Mouse (Mus musculus): ENCODE measurements around the gene Eea1. TPM values are rescaled to one million over a fixed set of nuclear protein-coding genes. Genes with fewer than 3 reads are reported as not detected.

Eea1 gene
- 2.1 and 2.4 TPM in 2 replicates for polyA plus RNA-seq (2012; rRNA removed)

DNA sequence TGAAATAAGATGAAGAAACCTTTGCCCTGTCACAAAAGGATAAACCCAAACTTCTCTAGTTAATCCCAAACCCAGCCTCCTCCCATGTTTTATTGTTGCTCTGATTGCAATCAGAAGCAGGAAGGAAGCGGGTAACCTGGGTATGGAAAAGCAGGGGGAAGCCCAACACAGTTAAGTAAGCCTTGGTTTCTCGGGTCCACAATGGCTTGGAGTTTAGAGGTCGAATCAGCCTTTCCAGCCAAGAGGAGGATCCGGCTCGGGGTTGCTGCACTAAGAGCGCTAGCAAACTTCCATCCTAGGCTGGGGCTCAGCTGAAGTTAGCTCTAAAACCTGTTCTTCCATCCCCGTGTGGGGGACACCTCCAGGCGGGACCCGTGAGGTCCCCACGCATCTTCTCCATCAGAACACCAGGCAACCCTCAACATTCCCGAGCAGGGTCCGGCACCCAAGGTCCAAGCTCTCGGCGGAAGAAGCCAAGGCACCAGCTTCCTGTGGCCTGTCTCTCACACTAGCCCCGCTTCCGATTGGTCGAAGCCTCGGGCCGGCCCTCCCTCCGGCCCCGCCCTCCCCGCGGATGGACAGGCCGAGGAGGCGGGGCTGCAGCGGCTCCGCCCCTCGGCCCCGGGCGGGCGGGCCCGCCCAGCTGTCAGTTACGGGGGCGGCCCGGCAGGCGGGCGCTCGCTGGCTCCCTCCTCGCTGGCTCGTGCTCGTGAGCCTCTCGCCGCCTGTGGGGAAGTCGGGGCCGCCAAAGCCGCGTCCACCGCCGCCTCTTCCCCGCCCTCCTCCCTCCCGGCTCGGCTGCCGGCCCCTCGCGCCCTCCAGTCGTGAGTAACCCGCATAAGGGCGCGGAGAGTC, at the start of gene Eea1:
Eea1 (plus strand) TSS at position 605 of the 855 bp plus-strand sequence.
- Histone ChIP-seq H3K4me3 (ENCODE audit: extremely low read depth, insufficient read depth, insufficient read length) (peak within 1 kb of the TSS; percentile 70), H3K27ac (ENCODE audit: insufficient read depth, low read length) (peak within 1 kb of the TSS; percentile 68), H3K27me3 (ENCODE audit: control insufficient read depth, insufficient read depth, low read length) (no peaks in the 10 kb centered on the region; the same call in 1 of the 2 replicates), H3K36me3 (ENCODE audit: control insufficient read depth, insufficient read depth, low read length) (no peaks in the 10 kb centered on the region), H3K4me1 (ENCODE audit: control insufficient read depth, insufficient read depth, insufficient read length) (peaks cover 2% of the 10 kb centered on the region; the same call in 1 of the 2 replicates)
- DNase-seq (ENCODE audit: low read depth in 1 of 2, low spot score in 2 of 2), result peak; percentile 68 to 85
- peak; percentile 42 for TF ChIP-seq POLR2A (IDR thresholded peaks at IDR 0.05; ENCODE audit: low read depth, low read length)
- TF ChIP-seq CTCF (IDR thresholded peaks at IDR 0.05; ENCODE audit: extremely low read depth, insufficient read depth, insufficient read length, insufficient replicate concordance), result no peak
- 2% methylated on average over 59 of the region's 59 CpGs for WGBS

GRCm38 (mm10) chr10:95891214-95891960, 49.1 kb upstream of the Eea1 start:
- Histone ChIP-seq H3K4me3 (ENCODE audit: extremely low read depth, insufficient read depth, insufficient read length) (no peak overlapping the region), H3K4me1 (ENCODE audit: control insufficient read depth, insufficient read depth, insufficient read length) (no peaks in the 10 kb centered on the region), H3K27ac (ENCODE audit: insufficient read depth, low read length) (no peak overlapping the region), H3K27me3 (ENCODE audit: control insufficient read depth, insufficient read depth, low read length) (no peaks in the 10 kb centered on the region), H3K36me3 (ENCODE audit: control insufficient read depth, insufficient read depth, low read length) (no peaks in the 10 kb centered on the region)
- WGBS, result 81% methylated on average over 7 of the region's 7 CpGs
- TF ChIP-seq CTCF (IDR thresholded peaks at IDR 0.05; ENCODE audit: extremely low read depth, insufficient read depth, insufficient read length, insufficient replicate concordance) (no peak), POLR2A (IDR thresholded peaks at IDR 0.05; ENCODE audit: low read depth, low read length) (no peak)
- no peak for DNase-seq (ENCODE audit: low read depth in 1 of 2, low spot score in 2 of 2)

DNA sequence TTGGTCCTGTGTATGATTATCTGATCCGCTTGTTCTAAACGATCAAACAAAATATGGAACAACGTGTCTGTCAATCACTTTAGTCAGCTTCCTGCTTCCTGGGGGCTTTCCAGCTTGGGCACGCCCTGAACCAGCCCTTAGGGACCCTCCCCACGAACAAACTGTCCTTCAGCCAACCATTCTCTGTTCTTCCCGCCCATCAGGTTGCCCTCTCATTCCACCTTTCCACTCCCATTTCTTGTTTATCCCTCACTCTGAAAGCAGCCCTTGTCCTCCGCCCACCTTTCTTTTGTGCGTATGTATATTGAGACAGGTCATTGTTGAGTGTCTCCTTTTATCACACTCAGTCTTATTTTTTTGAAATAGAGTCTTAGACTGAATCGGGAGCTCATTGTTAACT, 48.3 kb upstream of the Eea1 start:
- no peak for DNase-seq (ENCODE audit: low read depth in 1 of 2, low spot score in 2 of 2)
- Histone ChIP-seq H3K4me1 (ENCODE audit: control insufficient read depth, insufficient read depth, insufficient read length) (no peaks in the 10 kb centered on the region), H3K36me3 (ENCODE audit: control insufficient read depth, insufficient read depth, low read length) (no peaks in the 10 kb centered on the region), H3K27me3 (ENCODE audit: control insufficient read depth, insufficient read depth, low read length) (no peaks in the 10 kb centered on the region), H3K27ac (ENCODE audit: insufficient read depth, low read length) (no peak overlapping the region), H3K4me3 (ENCODE audit: extremely low read depth, insufficient read depth, insufficient read length) (no peak overlapping the region)
- WGBS, result 77% methylated on average over 9 of the region's 9 CpGs
- TF ChIP-seq POLR2A (IDR thresholded peaks at IDR 0.05; ENCODE audit: low read depth, low read length), result no peak
- no peak for TF ChIP-seq CTCF (IDR thresholded peaks at IDR 0.05; ENCODE audit: extremely low read depth, insufficient read depth, insufficient read length, insufficient replicate concordance)

DNA sequence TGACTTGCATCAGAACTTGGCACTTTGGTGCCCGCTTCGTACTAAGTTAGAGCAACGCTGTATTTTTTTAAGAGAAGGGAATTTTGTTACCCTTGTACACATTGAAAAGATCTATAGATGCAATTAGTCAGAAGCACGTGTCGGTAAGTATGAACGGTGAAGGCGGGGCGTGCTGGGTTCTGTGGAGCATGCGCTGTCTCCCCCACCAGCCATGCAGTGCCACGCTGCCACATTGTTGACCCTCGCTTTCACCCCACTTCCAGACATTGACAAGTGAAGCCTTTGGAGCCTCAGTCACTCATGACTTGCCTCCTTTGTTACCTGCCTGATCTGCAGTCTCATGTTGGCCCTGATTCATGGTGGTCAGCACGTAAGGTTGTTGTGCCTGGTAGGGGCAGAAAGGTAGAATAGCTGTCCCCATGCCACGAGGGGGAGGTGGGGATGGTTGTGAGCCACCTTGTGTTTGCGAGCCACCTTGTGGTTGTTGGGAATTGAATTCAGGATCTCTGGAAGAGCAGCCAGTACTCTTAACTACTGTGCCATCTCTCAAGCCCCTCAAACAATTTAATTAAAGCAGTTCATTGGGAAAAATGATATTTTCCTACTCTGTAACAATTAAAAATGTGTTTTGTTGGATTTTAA, 47.0 kb upstream of the Eea1 start:
- H3K4me1 ChIP-seq (ENCODE audit: control insufficient read depth, insufficient read depth, insufficient read length), result no peaks in the 10 kb centered on the region
- DNase-seq (ENCODE audit: low read depth in 1 of 2, low spot score in 2 of 2), result no peak
- H3K27me3 ChIP-seq (ENCODE audit: control insufficient read depth, insufficient read depth, low read length), result no peaks in the 10 kb centered on the region
- no peaks in the 10 kb centered on the region for H3K36me3 ChIP-seq (ENCODE audit: control insufficient read depth, insufficient read depth, low read length)
- H3K4me3 ChIP-seq (ENCODE audit: extremely low read depth, insufficient read depth, insufficient read length), result no peak overlapping the region
- 93% methylated on average over 14 of the region's 14 CpGs for WGBS
- H3K27ac ChIP-seq (ENCODE audit: insufficient read depth, low read length), result no peak overlapping the region
- TF ChIP-seq POLR2A (IDR thresholded peaks at IDR 0.05; ENCODE audit: low read depth, low read length) (no peak), CTCF (IDR thresholded peaks at IDR 0.05; ENCODE audit: extremely low read depth, insufficient read depth, insufficient read length, insufficient replicate concordance) (no peak)

DNA sequence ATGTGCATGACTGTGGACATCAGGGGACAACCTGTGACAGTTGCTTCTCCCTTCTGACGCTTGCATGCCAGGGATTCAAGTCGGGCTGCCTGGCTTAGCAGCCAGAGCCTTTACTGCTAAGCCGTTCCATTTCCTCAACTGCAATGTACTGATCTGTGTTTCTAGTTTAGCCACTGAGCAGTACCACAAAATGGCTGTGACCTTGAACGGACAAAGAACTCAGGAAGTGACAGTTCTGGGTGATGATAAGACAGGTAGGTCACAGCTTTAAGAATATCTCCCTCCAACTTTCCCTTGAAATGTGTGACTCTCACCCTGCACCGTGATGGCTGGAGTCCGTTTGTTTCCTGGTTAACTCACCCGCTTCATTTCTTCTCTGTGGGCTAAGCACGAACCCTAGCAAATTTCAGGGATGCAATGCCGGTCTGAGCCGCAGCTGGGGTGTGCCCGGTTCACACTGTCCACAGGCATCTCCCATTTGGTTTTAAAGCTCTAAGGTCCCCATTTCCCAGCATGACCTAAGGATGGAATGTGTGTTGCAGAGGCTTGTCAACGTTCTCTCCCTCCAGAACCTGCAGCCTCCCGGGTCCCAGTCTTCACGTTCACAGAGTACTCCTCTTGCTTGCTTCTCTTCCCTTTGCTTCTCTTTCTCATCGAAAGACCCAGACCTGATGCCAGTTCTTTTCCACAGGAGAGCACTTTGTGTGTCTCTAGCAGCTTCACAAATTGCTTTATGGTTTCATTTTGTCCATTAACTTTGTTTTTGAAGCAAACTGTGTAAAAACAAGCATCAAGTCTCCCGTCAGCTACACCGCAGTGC, 46.2 kb upstream of the Eea1 start:
- no peak for TF ChIP-seq CTCF (IDR thresholded peaks at IDR 0.05; ENCODE audit: extremely low read depth, insufficient read depth, insufficient read length, insufficient replicate concordance)
- no peak for TF ChIP-seq POLR2A (IDR thresholded peaks at IDR 0.05; ENCODE audit: low read depth, low read length)
- H3K27ac ChIP-seq (ENCODE audit: insufficient read depth, low read length), result no peak overlapping the region
- H3K36me3 ChIP-seq (ENCODE audit: control insufficient read depth, insufficient read depth, low read length), result no peaks in the 10 kb centered on the region
- peak overlapping the region; percentile 22; the same call in 1 of the 2 replicates for H3K4me3 ChIP-seq (ENCODE audit: extremely low read depth, insufficient read depth, insufficient read length)
- no peak for DNase-seq (ENCODE audit: low read depth in 1 of 2, low spot score in 2 of 2)
- H3K27me3 ChIP-seq (ENCODE audit: control insufficient read depth, insufficient read depth, low read length), result no peaks in the 10 kb centered on the region
- 29% methylated on average over 17 of the region's 17 CpGs for WGBS
- H3K4me1 ChIP-seq (ENCODE audit: control insufficient read depth, insufficient read depth, insufficient read length), result no peaks in the 10 kb centered on the region

GRCm38 (mm10) chr10:95894856-95895386, 45.5 kb upstream of the Eea1 start:
- TF ChIP-seq POLR2A (IDR thresholded peaks at IDR 0.05; ENCODE audit: low read depth, low read length) (no peak), CTCF (IDR thresholded peaks at IDR 0.05; ENCODE audit: extremely low read depth, insufficient read depth, insufficient read length, insufficient replicate concordance) (peak; percentile 81; the same call in 1 of the 2 replicates)
- peak; percentile 15 to 30 for DNase-seq (ENCODE audit: low read depth in 1 of 2, low spot score in 2 of 2)
- no peaks in the 10 kb centered on the region for H3K36me3 ChIP-seq (ENCODE audit: control insufficient read depth, insufficient read depth, low read length)

More at GRCm38 (mm10) chr10:95894856-95895386, 45.5 kb upstream of the Eea1 start:
- no peaks in the 10 kb centered on the region for H3K4me1 ChIP-seq (ENCODE audit: control insufficient read depth, insufficient read depth, insufficient read length)
- WGBS, result 39% methylated on average over 10 of the region's 10 CpGs
- H3K27me3 ChIP-seq (ENCODE audit: control insufficient read depth, insufficient read depth, low read length), result no peaks in the 10 kb centered on the region
- H3K4me3 ChIP-seq (ENCODE audit: extremely low read depth, insufficient read depth, insufficient read length), result peak overlapping the region; percentile 22; the same call in 1 of the 2 replicates
- no peak overlapping the region for H3K27ac ChIP-seq (ENCODE audit: insufficient read depth, low read length)
